Mouse (Mus musculus) C2C12 (cell line): ENCODE results near the gene Nol12.

Source experiments
- CEBPB ChIP-seq: IDR thresholded peaks from one replicate; pipeline ENCODE4 v1.6.1; 2011; ENCODE audit warnings: low read depth, mild to moderate bottlenecking, control low read depth, moderate library complexity
- CTCF ChIP-seq: IDR thresholded peaks from one replicate; pipeline ENCODE4 v1.5.1; 2011; ENCODE audit not compliant: control insufficient read depth, insufficient read depth, insufficient read length
- MAX ChIP-seq: IDR thresholded peaks from one replicate; pipeline ENCODE4 v1.6.1; 2011; ENCODE audit warnings: mild to moderate bottlenecking, control low read depth
- MYOD1 ChIP-seq: IDR thresholded peaks from one replicate; pipeline ENCODE4 v1.6.1; 2011; ENCODE audit warnings: low read depth; ENCODE audit not compliant: control insufficient read depth, insufficient read length
- MYOG ChIP-seq: IDR thresholded peaks from one replicate; pipeline ENCODE4 v1.6.1; 2011; ENCODE audit not compliant: control insufficient read depth, insufficient read length; ENCODE audit errors: extremely low read depth
- USF1 ChIP-seq: IDR thresholded peaks from one replicate; pipeline ENCODE4 v1.6.1; 2011; ENCODE audit warnings: low read depth, mild to moderate bottlenecking, control low read depth, moderate library complexity

DNA sequence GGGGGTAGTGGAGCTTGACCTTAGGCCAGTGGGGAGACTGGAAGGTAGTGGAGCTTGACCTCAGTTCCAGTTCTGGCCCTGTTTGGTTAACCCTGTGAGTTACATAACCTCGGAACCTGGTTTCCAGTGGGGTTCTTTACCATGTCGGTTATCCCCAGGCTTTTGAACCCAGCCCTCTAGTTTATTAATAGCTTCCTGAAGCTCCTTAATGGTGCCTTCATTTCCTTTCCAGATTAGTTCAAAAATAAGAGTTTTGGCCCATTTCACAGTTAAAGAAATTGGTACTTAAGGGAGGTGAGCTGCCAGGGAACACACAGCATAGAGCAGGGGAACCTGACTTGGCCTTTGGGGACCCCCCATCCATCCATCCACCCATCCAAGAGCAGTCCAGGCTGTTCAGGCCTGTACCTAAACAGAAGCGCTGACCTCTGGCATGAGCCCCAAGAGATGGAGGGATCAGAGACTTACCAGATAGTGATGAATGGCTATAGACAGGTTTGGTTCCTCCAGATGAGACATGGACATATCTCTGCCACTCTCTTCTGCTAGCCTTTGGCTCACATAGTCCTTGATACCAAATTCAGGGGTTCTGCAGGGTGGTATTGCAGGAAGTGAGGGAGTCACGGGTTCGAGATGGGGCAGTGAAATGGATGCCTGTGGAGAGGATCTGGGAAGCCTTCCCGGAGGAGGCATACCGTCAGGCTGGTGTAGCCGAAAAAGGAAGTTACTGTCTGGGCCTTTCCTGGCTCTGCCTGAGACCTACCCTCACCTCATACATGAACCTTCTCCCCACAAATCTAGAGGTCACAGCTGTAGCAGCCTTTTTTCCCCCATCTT, 19.7 kb upstream of the Nol12 start:
- TF ChIP-seq CTCF (no peak), MYOG (no peak), CEBPB (no peak), MAX (no peak), USF1 (no peak), MYOD1 (no peak)
